8 mouse cellular contexts compared by ENCODE assay signal in genomic region chr16:33560281-33560680, GRCm38 (mm10). TPM values are rescaled to one million over a fixed set of nuclear protein-coding genes. Genes with fewer than 3 reads are reported as not detected.
DNase-seq lines count a peak whose midpoint lies in the region; ATAC-seq and TF ChIP-seq lines count a peak whose summit lies in the region.

No protein-coding gene starts in this region.

- H3K27ac ChIP-seq in ES-Bruce4 (ENCODE audit: insufficient read depth, low read length): no peak overlapping the region
- H3K27ac ChIP-seq in forebrain, embryonic 13.5 days: peak overlapping the region; percentile 42; the same call in 1 of the 2 replicates
- peak overlapping the region; percentile 64; the same call in 1 of the 2 replicates for H3K27ac ChIP-seq in heart, postnatal 0 days (ENCODE audit: low read depth)
- no peak overlapping the region for H3K27ac ChIP-seq in liver, embryonic 14.5 days
- H3K27ac ChIP-seq in neural tube, embryonic 15.5 days (replicated peaks): no peak overlapping the region

- no peak overlapping the region for H3K9ac ChIP-seq in ES-Bruce4 (ENCODE audit: low read depth, poor library complexity, severe bottlenecking)
- no peak overlapping the region for H3K9ac ChIP-seq in forebrain, embryonic 13.5 days
- no peak overlapping the region for H3K9ac ChIP-seq in heart, postnatal 0 days (replicated peaks; ENCODE audit: low read depth, low read length)
- no peak overlapping the region for H3K9ac ChIP-seq in liver, embryonic 14.5 days (replicated peaks)
- H3K9ac ChIP-seq in neural tube, embryonic 15.5 days (replicated peaks): no peak overlapping the region

- no peaks in the 10 kb centered on the region for H3K27me3 ChIP-seq in ES-Bruce4 (ENCODE audit: control insufficient read depth, insufficient read depth, low read length, poor library complexity, severe bottlenecking)
- H3K27me3 ChIP-seq in forebrain, embryonic 13.5 days: no peaks in the 10 kb centered on the region
- 0 out of 2 replicates have a peak, but pooled peaks cover 3% of the 10 kb centered on the region for H3K27me3 ChIP-seq in heart, postnatal 0 days (ENCODE audit: control insufficient read depth, insufficient read depth, low read length)
- H3K27me3 ChIP-seq in liver, embryonic 14.5 days (ENCODE audit: control insufficient read depth, insufficient read depth, low read length): no peaks in the 10 kb centered on the region
- no peaks in the 10 kb centered on the region for H3K27me3 ChIP-seq in neural tube, embryonic 15.5 days (replicated peaks)

- H3K4me1 ChIP-seq in ES-Bruce4 (ENCODE audit: control insufficient read depth, insufficient read depth, low read length): no peaks in the 10 kb centered on the region
- peaks cover 13% of the 10 kb centered on the region; the same call in 1 of the 2 replicates for H3K4me1 ChIP-seq in forebrain, embryonic 13.5 days
- peaks cover 10% of the 10 kb centered on the region; the same call in 1 of the 2 replicates for H3K4me1 ChIP-seq in heart, postnatal 0 days (ENCODE audit: control insufficient read depth, insufficient read depth)
- H3K4me1 ChIP-seq in liver, embryonic 14.5 days (replicated peaks; ENCODE audit: control insufficient read depth in 2 of 2, insufficient read depth in 2 of 2, low read length in 1 of 2): no peaks in the 10 kb centered on the region
- 0 out of 2 replicates have a peak, but pooled peaks cover 2% of the 10 kb centered on the region for H3K4me1 ChIP-seq in neural tube, embryonic 15.5 days

- H3K4me3 ChIP-seq in ES-Bruce4 (ENCODE audit: low read depth, low read length): no peak overlapping the region
- H3K4me3 ChIP-seq in forebrain, embryonic 13.5 days: no peak overlapping the region
- H3K4me3 ChIP-seq in heart, postnatal 0 days (ENCODE audit: low read depth, low read length): no peak overlapping the region
- no peak overlapping the region for H3K4me3 ChIP-seq in liver, embryonic 14.5 days (ENCODE audit: insufficient read depth in 1 of 2, low read depth in 2 of 2, low read length in 2 of 2)
- no peak overlapping the region for H3K4me3 ChIP-seq in neural tube, embryonic 15.5 days (replicated peaks)

- peak; percentile 34 for DNase-seq in c-Kit-positive CD71-positive TER-119-negative erythroid progenitor cells, embryonic 14.5 days (ENCODE audit: low read depth)
- DNase-seq in heart, postnatal 0 days (ENCODE audit: low spot score): peak; percentile 96
- peak; percentile 89 to 90 for DNase-seq in kidney, postnatal 25 days
- DNase-seq in liver, embryonic 14.5 days (ENCODE audit: low read depth in 3 of 3, low spot score in 3 of 3): peak; percentile 31 to 37 (median 33)
- DNase-seq in thymus, postnatal 14 days: peak; percentile 64

- H3K36me3 ChIP-seq in ES-Bruce4 (ENCODE audit: control insufficient read depth, insufficient read depth, low read length, poor library complexity, severe bottlenecking): no peaks in the 10 kb centered on the region
- no peaks in the 10 kb centered on the region for H3K36me3 ChIP-seq in forebrain, embryonic 13.5 days (ENCODE audit: poor library complexity, severe bottlenecking)
- H3K36me3 ChIP-seq in heart, postnatal 0 days (replicated peaks; ENCODE audit: control insufficient read depth, insufficient read depth, low read length): no peaks in the 10 kb centered on the region
- H3K36me3 ChIP-seq in liver, embryonic 14.5 days (replicated peaks; ENCODE audit: control insufficient read depth, insufficient read depth, low read depth): no peaks in the 10 kb centered on the region
- no peaks in the 10 kb centered on the region for H3K36me3 ChIP-seq in neural tube, embryonic 15.5 days

- no peak overlapping the region for H3K4me2 ChIP-seq in forebrain, embryonic 13.5 days
- peak overlapping the region; percentile 24; the same call in 1 of the 2 replicates for H3K4me2 ChIP-seq in heart, postnatal 0 days (ENCODE audit: low read depth, low read length)
- H3K4me2 ChIP-seq in liver, embryonic 14.5 days (ENCODE audit: low read depth): no peak overlapping the region
- no peak overlapping the region for H3K4me2 ChIP-seq in neural tube, embryonic 15.5 days

- peak; percentile 88 for ATAC-seq in forebrain, embryonic 13.5 days
- peak; percentile 95 for ATAC-seq in heart, postnatal 0 days (ENCODE audit: insufficient read depth, low read depth)
- ATAC-seq in liver, embryonic 14.5 days (ENCODE audit: insufficient read depth): peak; percentile 61
- peak; percentile 47; the same call in 1 of the 2 replicates for ATAC-seq in neural tube, embryonic 15.5 days (ENCODE audit: low FRiP score)

- peak; percentile 77 for TF ChIP-seq CTCF in ES-Bruce4 (IDR thresholded peaks at IDR 0.05; ENCODE audit: low read depth, low read length)
- TF ChIP-seq CTCF in heart, postnatal 0 days (IDR thresholded peaks at IDR 0.05; ENCODE audit: low read depth): peak; percentile 97
- peak; percentile 86 for TF ChIP-seq CTCF in liver, embryonic 14.5 days (IDR thresholded peaks at IDR 0.05; ENCODE audit: low read depth)

- no peaks in the 10 kb centered on the region for H3K9me3 ChIP-seq in ES-Bruce4 (replicated peaks; ENCODE audit: control insufficient read depth, insufficient read depth, low read length, poor library complexity, severe bottlenecking)
- no peaks in the 10 kb centered on the region for H3K9me3 ChIP-seq in forebrain, embryonic 13.5 days (replicated peaks)
- H3K9me3 ChIP-seq in heart, postnatal 0 days (replicated peaks; ENCODE audit: control insufficient read depth, low read length): no peaks in the 10 kb centered on the region
- no peaks in the 10 kb centered on the region for H3K9me3 ChIP-seq in liver, embryonic 14.5 days (ENCODE audit: control insufficient read depth, low read length)
- H3K9me3 ChIP-seq in neural tube, embryonic 15.5 days (replicated peaks): no peaks in the 10 kb centered on the region

- TF ChIP-seq EP300 in ES-Bruce4 (IDR thresholded peaks at IDR 0.05; ENCODE audit: insufficient read depth, low read depth, low read length): no peak
- 0 out of 2 replicates have a peak, but pooled peaks have one; percentile 53 for TF ChIP-seq EP300 in heart, postnatal 0 days (IDR thresholded peaks at IDR 0.05; ENCODE audit: low read depth)
- TF ChIP-seq EP300 in liver, embryonic 14.5 days (IDR thresholded peaks at IDR 0.05; ENCODE audit: low read depth): no peak

- TF ChIP-seq POLR2A in ES-Bruce4 (IDR thresholded peaks at IDR 0.05; ENCODE audit: insufficient read depth, low read length): no peak

- WGBS in forebrain, embryonic 13.5 days: under 1% methylated on average over 6 of the region's 6 CpGs
- WGBS in heart, postnatal 0 days: 3% methylated on average over 6 of the region's 6 CpGs
- WGBS in liver, embryonic 14.5 days (ENCODE audit: insufficient replicate concordance): 5% methylated on average over 6 of the region's 6 CpGs
- 4% methylated on average over 6 of the region's 6 CpGs for WGBS in neural tube, embryonic 15.5 days

RNA-seq across cellular contexts. Expression of gene Slc12a8, which starts 43.2 kb away (rescaled TPM):
- 5.8 and 5.9 TPM in 2 replicates for polyA plus RNA-seq in ES-Bruce4 (2011; ENCODE audit: insufficient read depth, insufficient read length, low read depth, missing spikeins)
- 0.67 and 0.92 TPM in 2 replicates for polyA plus RNA-seq in forebrain, embryonic 13.5 days (2015; fragmentation: Nextera tagmentation; extraction: Ambion mirVana)
- total RNA-seq in heart, postnatal 0 days (2014; rRNA removed; ENCODE audit: low replicate concordance): 0.42 and 1.4 TPM in 2 replicates
- polyA plus RNA-seq in heart, postnatal 0 days (2015; fragmentation: Nextera tagmentation; extraction: Ambion mirVana): 1.0 TPM in 2 replicates
- polyA plus RNA-seq in liver, embryonic 14.5 days (2012; rRNA removed): 0.03 and 0.06 TPM in 2 replicates
- polyA plus RNA-seq in liver, embryonic 14.5 days (2014; fragmentation: Nextera tagmentation; extraction: Ambion mirVana): not detected in 2 replicates
- 0.72 and 0.97 TPM in 2 replicates for polyA plus RNA-seq in neural tube, embryonic 15.5 days (2015; fragmentation: Nextera tagmentation; extraction: Ambion mirVana)

Comparison
In these comparisons a context has a peak if more than half of its experiments do, and no peak if none do; other contexts are left out.
1. H3K27ac ChIP-seq: peak in forebrain, embryonic 13.5 days (single experiment) and heart, postnatal 0 days (single experiment); none in ES-Bruce4 (single experiment), liver, embryonic 14.5 days (single experiment) and neural tube, embryonic 15.5 days (single experiment).
2. DNase-seq: peak in every context shown above with its lines; median percentile 96 in heart, postnatal 0 days; 90 in kidney, postnatal 25 days; 64 in thymus, postnatal 14 days; 34 in c-Kit-positive CD71-positive TER-119-negative erythroid progenitor cells, embryonic 14.5 days; 33 in liver, embryonic 14.5 days.
3. Peak in every context shown above with its lines, with median percentiles within 50 percentile points of each other: CTCF ChIP-seq and ATAC-seq.